Mouse (Mus musculus): ENCODE data around the gene Nell1.

Nell1 gene

GRCm38 (mm10) chr7:50549572-50549971 lies 574.9 kb downstream of the Nell1 start:
- DNase-seq (ENCODE audit: low spot score): no peak

GRCm38 (mm10) chr7:50551426-50551825 lies 576.8 kb downstream of the Nell1 start:
- DNase-seq (ENCODE audit: low spot score): no peak

GRCm38 (mm10) chr7:50562708-50563107 lies 588.0 kb downstream of the Nell1 start:
- DNase-seq (ENCODE audit: low spot score): no peak

- no peak for DNase-seq (ENCODE audit: low spot score)
Measured at GRCm38 (mm10) chr7:50573841-50574240, 599.2 kb downstream of the Nell1 start.

GRCm38 (mm10) chr7:50588642-50589424 lies 614.2 kb downstream of the Nell1 start:
- no peak for DNase-seq (ENCODE audit: low spot score)

GRCm38 (mm10) chr7:50598890-50599289 lies 624.2 kb downstream of the Nell1 start, which contains the start of gene 4933405O20Rik:
TSS of gene 4933405O20Rik (plus strand) at chr7:50599190.
- no peak for DNase-seq (ENCODE audit: low spot score)

GRCm38 (mm10) chr7:50614101-50614500 lies 639.4 kb downstream of the Nell1 start:
- DNase-seq (ENCODE audit: low spot score): no peak

- no peak for DNase-seq (ENCODE audit: low spot score)
Measured at GRCm38 (mm10) chr7:50629186-50629585, 654.5 kb downstream of the Nell1 start.

- DNase-seq (ENCODE audit: low spot score): no peak
Measured at GRCm38 (mm10) chr7:50633147-50633546, 658.5 kb downstream of the Nell1 start.

GRCm38 (mm10) chr7:50672266-50672665 lies 697.6 kb downstream of the Nell1 start:
- DNase-seq (ENCODE audit: low spot score): no peak

- DNase-seq (ENCODE audit: low spot score): no peak
Measured at GRCm38 (mm10) chr7:50675444-50675843, 700.8 kb downstream of the Nell1 start.

- DNase-seq (ENCODE audit: low spot score): no peak
Measured at GRCm38 (mm10) chr7:50677511-50677910, 702.8 kb downstream of the Nell1 start.

- DNase-seq (ENCODE audit: low spot score): no peak
Measured at GRCm38 (mm10) chr7:50686337-50686736, 711.7 kb downstream of the Nell1 start.

GRCm38 (mm10) chr7:50725166-50725565 lies 750.5 kb downstream of the Nell1 start:
- no peak for DNase-seq (ENCODE audit: low spot score)

GRCm38 (mm10) chr7:50730951-50731350 lies 756.3 kb downstream of the Nell1 start:
- no peak for DNase-seq (ENCODE audit: low spot score)

- DNase-seq (ENCODE audit: low spot score): no peak
Measured at GRCm38 (mm10) chr7:50755516-50755915, 780.9 kb downstream of the Nell1 start.

GRCm38 (mm10) chr7:50756409-50756808 lies 781.7 kb downstream of the Nell1 start:
- no peak for DNase-seq (ENCODE audit: low spot score)

GRCm38 (mm10) chr7:50773516-50773915 lies 798.9 kb downstream of the Nell1 start:
- DNase-seq (ENCODE audit: low spot score): no peak

- no peak for DNase-seq (ENCODE audit: low spot score)
Measured at GRCm38 (mm10) chr7:50781105-50781504, 806.4 kb downstream of the Nell1 start.

- DNase-seq (ENCODE audit: low spot score): no peak
Measured at GRCm38 (mm10) chr7:50783652-50784051, 809.0 kb downstream of the Nell1 start.

GRCm38 (mm10) chr7:50826180-50826579 lies 851.5 kb downstream of the Nell1 start:
- no peak for DNase-seq (ENCODE audit: low spot score)

GRCm38 (mm10) chr7:50832799-50833198 lies 858.1 kb downstream of the Nell1 start:
- DNase-seq (ENCODE audit: low spot score): no peak

GRCm38 (mm10) chr7:50842646-50843045 lies 868.0 kb downstream of the Nell1 start:
- no peak for DNase-seq (ENCODE audit: low spot score)

- no peak for DNase-seq (ENCODE audit: low spot score)
Measured at GRCm38 (mm10) chr7:50847921-50848320, 873.3 kb downstream of the Nell1 start.
